Mouse (Mus musculus) adrenal gland (tissue): Measurements from ENCODE around the gene Fam171a2.

Experiments used
- intact Hi-C: fragments of 180-260 bp; cut with DNase I; formaldehyde crosslinking; loops from one replicate; pipeline ENCODE4 v1.15.1; 2025
- long read RNA-seq, 2 experiments: library from polyadenylated mRNA; unstranded; transcript quantifications; one replicate each; pipeline ENCODE4 v2.0.0; 2020; ENCODE audit warnings: borderline replicate concordance in 1 of 2; ENCODE audit not compliant: insufficient replicate concordance in 1 of 2

Gene Fam171a2
- long read RNA-seq, experiment 1: 0 reads
- long read RNA-seq, experiment 2: 0 reads

DNA sequence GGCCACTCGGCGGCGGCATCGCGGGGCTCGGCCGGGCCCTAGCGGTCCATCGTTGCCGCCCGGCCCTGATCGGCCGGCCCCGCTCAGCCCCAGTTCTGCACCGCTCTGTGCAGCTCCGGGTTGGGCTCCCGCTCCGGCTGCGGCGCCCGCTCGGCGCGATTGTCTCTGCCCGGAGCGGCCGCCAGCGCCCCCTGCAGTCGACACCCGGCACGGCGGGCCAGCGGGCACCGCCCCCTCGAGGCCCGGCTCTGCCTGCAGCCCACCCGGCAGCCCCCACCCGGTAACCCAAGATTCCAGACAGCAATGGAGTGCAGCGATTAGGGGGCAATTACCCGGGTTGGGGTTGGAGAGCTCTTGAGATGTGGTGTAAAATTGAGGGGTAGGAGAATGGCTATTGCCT, at the start of gene Fam171a2:
Fam171a2 (minus strand) TSS at position 186 of the 400 bp plus-strand sequence.
- intact Hi-C loops: no loop called here

DNA sequence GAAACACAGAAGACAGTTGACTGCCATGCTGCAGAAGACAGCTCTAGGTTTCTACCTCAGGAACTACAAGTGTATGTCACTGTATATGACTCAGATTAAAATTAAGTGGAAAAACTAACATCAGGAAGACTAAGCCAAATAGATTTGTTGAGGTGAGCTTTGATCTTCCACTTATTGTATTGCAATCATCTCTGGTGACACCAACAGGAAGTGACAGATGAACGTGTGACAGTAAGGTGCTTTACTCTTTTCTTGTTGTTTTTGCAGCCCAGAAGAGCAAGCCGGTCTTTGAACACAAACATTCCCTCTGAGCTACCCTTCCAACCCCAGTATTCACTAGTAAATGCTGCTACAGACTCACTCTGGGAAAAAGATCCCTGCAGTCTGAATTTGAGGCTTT, 49.2 kb upstream of the Fam171a2 start:
- intact Hi-C loops: no loop called here

DNA sequence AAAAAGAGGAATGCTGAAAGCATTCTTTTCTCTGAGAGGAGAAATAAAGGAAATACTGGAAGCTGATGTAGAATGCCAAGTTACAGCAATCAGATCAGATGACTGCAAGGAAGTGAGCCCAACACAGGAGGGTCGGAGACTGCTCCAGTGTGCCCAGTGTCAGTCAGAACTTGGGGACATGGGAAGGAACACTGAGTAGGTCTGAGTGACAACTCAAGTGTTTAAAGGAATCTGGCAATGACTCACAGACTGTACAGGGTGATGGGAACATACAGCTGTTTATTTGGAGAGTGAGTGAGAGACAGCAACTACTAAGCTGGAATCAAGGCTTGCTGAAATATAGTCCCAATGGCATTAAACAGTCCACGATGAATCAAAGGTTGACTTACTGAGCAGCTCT, 48.7 kb upstream of the Fam171a2 start:
- intact Hi-C loops: no loop called here

DNA sequence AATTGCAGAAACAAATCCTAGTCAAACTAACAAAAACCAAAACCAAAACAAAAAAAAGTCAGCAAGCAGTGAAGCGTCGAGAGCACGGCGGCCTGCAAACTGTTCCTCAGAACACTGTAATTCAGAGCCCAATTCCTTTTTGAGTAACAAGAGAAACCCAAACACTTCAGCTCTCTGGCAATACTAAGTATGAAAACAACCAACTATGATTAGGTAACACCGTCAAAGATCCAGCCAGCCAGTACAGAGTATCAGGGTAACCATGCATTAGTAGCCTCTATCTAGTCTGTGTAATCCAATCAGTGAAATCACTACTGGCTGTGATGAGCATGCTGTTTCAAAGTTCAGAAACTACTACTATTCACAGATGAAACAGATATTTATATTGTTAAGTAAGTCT, 48.3 kb upstream of the Fam171a2 start:
- intact Hi-C loops: no loop called here

DNA sequence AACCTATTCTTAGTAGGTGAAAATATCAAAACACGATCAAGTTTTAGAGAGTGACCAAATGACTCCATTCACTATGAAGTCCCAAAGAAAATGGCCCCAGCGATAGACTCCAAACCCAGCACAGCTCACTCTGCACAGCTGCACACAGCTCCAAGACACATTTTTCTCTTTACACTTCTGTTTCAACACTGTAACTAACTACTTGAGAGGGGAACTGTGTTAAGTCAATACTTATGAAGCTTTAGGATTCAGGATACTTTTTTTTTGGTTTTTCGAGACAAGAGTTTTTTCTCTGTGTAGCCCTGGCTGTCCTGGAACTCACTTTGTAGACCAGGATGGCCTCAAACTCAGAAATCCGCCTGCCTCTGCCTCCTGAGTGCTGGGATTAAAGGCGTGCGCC, 47.6 kb upstream of the Fam171a2 start:
- intact Hi-C loops: no loop called here

DNA sequence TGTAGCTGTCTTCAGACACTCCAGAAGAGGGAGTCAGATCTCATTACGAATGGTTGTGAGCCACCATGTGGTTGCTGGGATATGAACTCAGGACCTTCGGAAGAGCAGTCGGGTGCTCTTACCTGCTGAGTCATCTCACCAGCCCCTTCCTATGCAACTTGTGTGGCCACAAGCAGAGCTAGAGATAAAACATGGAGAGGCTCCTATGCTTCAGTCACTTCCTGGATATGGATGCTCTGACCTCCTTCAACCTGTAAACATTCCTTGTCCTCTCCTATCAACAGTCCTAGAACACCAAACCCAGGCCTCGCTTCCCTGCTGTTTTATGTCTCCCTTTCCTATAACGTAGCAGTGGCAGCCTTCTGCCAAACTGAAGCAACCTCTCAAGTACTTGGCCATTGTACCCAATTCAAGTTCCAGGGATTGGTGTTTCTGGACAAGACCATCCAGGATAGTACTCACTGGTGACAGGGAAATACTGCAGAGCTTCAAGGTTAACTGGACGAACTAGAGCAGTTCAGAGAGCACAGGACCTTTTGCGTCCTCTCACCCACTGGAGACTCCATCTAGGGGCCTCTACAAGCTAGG, 46.7 kb upstream of the Fam171a2 start:
- intact Hi-C loops: no loop called here

DNA sequence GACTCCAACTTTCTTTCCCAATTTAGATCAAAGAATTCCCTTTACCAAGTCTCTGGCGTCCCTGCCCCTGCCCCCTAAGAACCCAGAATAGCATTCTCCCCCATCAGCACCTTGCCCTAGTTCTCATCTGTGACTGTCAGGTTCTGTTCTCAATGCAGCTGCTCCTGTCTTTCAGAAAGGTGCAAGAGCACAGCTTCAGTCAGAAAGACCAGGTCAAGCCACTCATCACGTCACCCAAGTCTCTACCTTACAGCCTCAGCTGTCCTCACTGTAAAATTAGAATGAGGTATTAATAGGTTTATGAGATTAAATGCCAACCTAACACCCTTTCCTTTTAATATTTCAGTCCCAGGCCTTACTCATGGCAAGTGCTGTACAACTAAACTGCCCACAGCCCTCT, 45.8 kb upstream of the Fam171a2 start:
- intact Hi-C loops: no loop called here

DNA sequence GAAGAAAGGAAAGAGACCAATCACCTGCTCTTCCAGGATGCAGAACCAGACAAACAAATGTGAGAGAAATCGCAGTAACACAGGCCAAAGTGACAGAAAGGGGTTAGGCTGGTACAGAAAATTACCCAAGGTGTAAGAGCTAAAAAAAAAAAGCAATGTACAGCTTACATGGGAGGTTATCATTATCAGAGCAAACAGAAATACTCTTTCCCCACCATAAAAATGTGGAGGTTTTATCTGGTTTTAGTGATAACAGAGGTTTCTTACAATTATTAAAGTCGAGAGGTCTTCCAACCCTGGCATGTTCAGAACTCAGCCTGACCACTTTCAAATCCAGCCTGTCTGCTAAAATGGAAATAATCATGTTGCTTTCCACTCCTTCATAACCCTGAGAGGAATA, 40.4 kb upstream of the Fam171a2 start:
- intact Hi-C loops: loop anchor here (2.0 kb wide), 2 partner anchors 85 to 163 kb away; no protein-coding TSS in a partner anchor

DNA sequence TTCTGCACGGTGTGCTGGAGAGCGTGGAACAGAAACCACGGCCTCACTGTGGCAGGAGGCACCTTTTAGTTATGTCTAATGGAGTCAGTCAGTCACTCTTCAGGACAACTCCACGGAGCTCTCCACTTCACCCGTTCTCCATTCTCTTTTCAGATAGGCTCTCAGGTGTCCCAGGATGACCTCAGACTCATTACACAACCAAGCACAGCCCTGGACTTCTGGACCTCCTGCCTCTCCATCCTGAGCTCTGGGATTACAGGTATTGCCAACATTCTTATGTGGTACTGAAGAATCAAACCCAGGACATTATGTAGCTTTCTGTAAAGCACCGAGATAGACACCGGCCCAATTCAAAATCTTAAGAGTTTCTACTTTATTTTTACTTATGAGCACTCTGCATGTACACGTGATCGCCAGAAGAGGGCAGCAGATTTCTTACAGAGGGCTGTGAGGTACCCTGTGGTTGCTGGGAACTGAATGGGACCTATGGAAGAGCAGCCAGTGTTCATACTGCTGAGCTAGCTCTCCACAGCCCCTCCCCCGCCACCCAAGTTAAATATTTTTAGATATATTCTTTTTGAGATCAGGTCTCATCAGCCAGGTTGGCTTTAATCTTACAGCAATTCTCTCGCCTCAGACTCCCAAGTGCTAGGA, 39.4 kb upstream of the Fam171a2 start:
- intact Hi-C loops: loop anchor here (2.0 kb wide), 2 partner anchors 86 to 164 kb away; no protein-coding TSS in a partner anchor

DNA sequence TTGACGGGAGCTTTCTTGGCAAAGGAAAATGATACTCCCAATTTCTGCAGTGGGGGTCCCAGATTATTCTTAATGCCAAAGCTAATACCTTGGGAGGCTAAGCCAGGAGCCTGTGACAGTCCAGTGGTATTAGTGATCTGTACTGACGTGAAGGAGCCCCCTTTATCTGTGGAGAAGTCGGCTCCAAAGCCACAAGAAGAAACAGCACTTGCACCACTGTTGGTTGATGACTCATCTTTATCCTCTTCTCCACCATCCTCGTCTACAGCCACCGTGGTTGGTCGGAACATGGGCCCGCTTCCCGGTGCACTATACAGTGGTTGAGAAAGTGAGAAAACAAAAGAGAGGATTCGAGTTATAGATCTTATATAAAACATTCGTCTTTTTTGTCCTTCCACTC, 34.3 kb upstream of the Fam171a2 start:
- intact Hi-C loops: no loop called here

DNA sequence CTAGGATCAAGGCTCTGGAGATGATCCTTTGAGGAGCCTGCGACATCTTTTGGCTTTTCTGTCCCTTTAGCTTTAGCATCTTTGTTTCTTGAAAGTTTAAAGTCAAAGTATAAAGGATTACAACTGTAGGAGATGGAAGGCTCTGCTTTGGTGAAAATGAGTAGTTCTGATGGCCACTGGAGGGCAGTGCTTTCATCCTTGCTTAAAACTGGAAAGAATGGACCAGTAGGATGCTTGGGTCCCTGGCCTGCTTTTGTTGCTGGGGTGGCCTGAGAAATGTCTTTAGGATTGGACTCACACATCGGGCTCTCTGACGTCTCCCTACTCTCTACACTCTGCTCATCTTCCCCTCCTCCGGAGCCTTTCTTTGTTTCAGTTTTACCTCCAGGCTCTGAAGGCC, 33.4 kb upstream of the Fam171a2 start:
- intact Hi-C loops: no loop called here

DNA sequence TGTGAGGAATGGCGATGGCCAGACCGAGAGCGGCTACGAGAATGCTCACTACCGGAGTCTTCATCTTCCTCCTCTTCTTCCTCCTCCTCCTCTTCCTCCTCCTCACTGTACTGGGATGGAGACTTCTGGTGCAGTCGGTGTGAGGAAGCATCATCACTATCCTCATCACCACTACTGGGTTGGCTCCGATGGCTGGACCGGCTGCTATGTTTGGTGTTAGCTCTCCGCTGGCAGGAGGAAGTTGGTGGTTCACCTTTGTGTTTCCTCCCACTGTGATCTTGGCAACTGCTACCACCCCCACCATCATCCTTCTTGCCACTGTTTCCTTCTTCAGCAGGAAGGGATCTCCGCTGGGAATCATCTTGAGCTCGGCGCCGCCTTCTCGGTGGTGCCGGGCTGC, 32.6 kb upstream of the Fam171a2 start:
- intact Hi-C loops: no loop called here

DNA sequence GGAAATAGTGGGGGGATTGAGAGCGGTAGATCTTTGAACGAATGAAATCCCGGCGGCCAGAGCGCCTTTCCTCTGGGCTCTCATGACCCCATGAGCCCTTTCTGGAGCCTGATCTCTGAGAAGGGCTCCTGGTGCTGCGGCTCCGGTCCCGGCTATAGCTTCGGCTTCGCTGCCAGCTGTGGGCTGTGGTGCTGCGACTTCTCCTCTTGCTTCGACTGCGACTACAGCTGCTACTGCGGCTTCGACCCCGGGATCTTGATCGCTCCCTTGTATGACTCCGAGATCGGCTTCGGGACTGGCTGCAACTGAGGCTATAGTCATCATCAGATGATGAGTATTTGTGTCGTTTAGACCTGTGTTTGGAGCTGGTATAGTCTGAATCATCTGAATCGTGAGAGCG, 32.1 kb upstream of the Fam171a2 start:
- intact Hi-C loops: no loop called here

DNA sequence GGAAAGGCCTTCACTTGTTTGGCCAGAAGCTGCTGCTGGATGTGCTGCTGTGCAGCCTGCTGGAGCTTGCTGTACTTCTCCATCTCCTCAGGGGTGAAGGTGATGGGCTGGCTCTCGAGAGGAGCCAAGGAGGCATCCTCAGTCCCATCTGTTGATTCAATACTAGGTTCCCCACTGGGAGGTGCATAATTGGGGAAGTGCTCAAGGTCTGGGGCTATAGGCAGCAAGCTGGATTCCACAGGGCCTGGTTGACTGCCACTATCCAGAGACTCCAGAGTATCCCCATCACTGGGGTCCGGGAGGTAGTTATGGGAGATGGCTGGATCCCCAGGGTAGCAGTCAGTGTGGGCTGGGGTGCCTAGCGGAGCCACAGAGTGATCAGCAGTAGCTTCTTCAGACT, 31.2 kb upstream of the Fam171a2 start:
- intact Hi-C loops: no loop called here

DNA sequence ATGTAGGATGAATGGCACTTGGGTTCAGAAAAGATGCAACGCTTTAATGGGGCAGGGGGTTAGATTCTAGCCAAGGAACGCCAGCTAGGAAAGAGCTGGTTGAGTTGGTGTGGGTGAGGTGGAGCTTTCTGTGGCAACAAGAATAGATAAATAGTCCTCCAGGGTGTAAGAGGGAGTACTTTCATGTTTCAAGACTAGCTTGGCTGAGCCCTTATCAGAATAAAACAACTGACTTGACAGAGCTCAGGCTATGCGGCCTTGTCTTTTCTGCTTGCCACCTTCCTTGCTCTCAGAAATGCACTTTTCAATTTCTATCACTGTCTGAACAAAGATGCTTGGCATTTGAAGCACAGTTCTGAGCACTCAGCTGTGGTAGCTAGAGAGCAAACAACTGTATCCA, 27.5 kb upstream of the Fam171a2 start:
- intact Hi-C loops: no loop called here

DNA sequence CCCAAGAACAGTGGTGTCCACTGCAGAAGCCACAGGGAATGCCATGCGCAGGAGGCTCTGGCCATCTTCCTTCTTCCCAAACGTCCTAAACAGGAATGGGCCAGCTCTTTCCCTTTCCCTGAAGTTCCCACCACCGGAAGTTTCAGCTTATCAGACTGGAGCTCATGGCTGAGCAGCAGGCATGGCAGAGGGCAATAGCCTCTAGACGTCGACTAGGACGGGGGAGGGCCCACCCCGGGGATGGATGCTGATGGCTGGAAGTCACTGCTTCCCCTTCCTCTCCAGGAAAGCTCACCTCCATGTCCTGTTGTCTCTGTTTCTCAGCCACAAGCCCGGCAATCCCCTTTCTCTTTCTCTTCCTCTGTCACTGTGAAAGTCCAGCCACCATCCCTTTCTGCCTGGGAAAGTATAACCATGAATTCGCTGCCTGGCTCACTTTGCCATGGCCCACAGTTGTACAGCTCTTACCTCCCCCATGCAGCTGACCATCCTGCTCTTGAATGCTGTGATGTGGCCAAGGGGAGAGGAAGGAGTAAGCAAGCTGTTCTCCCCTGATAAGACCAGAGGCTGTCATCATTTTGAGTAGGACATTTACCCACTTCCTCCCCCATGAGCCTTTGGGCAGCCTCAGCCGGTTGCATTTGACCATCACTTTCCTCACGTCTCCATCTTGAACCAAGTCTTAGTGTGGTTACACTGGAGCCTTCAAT, 22.3 kb upstream of the Fam171a2 start, which contains the start of gene Itga2b:
Itga2b (minus strand) TSS at position 475 of the 710 bp plus-strand sequence.
- intact Hi-C loops: no loop called here

DNA sequence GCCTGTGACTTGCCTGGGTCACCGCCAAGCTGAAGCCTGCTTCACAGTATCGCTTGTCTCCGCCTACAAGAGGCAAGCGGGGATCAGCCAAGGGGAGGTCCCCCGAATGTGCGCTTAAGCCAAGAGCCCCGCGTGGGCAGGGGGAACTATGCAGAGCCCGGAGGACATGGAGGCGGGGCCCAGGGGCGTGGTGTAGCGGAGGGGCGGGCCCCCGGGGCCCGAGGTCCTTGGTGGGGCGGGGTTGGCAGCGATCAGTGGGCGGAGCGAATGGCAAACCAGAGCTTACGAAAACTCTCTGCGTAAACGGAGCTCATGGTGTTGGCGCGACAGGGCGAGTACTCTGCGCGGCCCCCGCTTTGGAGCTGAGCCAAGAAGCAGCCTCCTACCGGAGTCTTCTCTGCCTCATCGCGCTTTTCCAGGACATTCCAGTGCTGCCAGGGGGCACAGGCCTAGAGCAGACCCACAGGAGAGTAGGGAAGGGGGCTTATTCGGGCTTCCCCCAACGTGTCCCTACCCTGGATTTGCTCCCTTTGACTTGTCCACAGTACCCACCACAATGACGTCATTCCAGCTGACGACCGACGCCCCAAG, 19.7 kb upstream of the Fam171a2 start:
- intact Hi-C loops: no loop called here

DNA sequence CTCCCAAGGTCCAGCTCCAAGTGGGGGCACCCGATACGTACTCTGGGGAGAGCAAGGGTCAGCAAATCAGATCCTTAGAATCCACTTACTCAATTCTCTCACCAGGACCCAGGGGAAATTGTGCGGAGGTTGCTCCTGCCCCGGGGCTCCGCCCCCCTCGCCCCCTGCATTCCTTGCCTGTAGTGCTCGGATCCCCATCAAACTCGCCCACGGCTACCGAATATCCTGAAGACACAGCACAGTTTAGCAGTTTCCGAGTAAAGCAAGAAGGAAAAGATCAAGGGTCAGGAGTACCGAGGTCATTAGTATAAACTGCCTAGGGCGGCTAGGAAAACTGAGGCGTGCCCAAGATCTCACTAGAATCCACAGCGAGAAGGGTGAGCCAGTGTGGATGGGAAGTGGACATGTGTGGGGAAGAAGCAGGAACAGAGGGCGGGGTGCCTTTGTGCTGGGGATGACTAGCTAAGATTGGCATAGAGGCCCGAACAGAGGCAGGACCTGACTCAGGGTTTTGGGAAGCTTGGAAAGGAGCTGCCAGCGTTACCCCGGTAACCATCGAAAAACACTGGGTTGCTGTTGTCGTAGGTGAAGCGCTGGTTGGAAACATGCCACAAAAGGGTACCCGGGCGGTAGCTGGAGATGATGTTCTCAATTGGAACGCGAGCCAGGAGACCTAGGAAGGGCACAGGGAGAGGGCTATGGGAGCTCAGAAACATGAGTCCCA, 18.4 kb upstream of the Fam171a2 start:
- intact Hi-C loops: no loop called here

DNA sequence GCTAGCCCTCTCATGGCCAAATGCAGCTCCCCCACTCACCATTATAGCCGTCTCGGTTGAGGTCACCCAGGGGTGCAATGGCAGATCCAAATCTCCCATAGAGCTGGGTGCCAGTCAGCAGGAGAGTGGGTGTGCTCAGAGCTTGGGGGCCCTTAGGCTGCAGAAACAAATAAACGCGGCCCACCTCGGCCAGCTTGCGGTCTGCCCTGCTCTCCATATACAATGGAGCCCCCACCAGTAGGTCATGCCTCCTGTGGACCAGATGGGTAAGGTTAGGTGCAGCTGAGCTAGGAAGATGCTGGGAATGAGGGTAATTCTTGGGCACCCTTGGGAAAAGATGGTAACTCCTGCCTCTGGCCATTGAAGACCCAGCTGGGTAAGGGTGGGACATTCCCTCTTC, 17.4 kb upstream of the Fam171a2 start:
- intact Hi-C loops: no loop called here

DNA sequence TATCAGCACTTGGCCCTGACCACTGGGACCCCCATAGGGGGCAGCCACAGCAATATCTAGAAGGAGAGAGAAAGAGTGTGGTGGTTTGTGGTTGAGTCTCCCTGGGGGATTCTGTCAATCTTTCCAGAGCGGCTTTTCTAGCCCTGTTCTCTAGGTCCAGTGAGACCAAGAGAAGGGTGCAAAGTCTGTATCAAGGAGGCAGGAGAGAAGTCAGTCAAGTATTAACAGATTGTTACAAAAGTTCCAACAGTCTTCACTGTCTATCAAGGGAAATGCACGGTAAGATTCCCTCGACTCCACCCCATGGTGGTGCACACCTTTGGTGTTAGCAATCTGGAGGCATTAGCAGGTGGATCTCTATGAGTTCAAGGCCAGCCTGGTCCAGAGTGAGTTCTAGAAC, 14.3 kb upstream of the Fam171a2 start:
- intact Hi-C loops: no loop called here

DNA sequence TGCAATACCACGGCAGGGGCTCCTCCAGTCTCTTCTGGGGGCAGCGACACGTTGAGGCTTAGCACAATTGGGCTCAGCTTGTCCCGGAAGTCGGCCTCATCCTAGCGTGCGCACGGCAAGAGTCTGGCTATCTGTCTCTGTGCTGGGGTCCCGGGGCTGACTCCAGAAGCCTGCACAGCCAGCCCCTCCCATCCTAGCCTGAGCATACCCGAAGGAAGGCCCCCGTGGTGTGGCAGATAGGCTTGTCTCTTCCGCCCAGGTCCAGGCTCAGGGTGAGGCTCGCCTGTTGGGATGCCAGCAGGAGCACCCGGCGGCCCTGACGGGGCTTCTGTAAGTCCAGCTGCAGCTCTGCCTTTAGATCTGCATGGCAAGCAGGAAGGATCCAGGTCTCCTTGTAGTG, 13.1 kb upstream of the Fam171a2 start:
- intact Hi-C loops: no loop called here
